Mouse (Mus musculus) hindbrain, embryonic 16.5 days (tissue): ENCODE results near the gene Brcc3. TPM values are rescaled to one million over a fixed set of nuclear protein-coding genes. Genes with fewer than 3 reads are reported as not detected.

ENCODE experiments used
- ATAC-seq: fragments of 200-750 bp; cut with Nextera tagmentation; 2 replicates; pipeline ENCODE4 v1.8.0; 2017; ENCODE audit warnings: moderate TSS enrichment, moderate library complexity
- H3K27ac ChIP-seq: fragments of 300-500 bp; sonication (generic); 2 replicates; pipeline ENCODE4 v1.5.1; 2014; ENCODE audit warnings: low read depth, mild to moderate bottlenecking, control low read depth, low read length, moderate library complexity
- H3K27me3 ChIP-seq: fragments of 300-500 bp; sonication (generic); replicated peaks from 2 replicates; pipeline ENCODE4 v1.6.1; 2014; ENCODE audit warnings: low read length; ENCODE audit not compliant: control insufficient read depth, insufficient read depth
- H3K36me3 ChIP-seq: fragments of 300-500 bp; sonication (generic); 2 replicates; pipeline ENCODE4 v1.6.1; 2014; ENCODE audit warnings: mild to moderate bottlenecking, low read length, moderate library complexity, mixed read lengths; ENCODE audit not compliant: control insufficient read depth, insufficient read depth
- H3K4me1 ChIP-seq: fragments of 300-500 bp; sonication (generic); 2 replicates; pipeline ENCODE4 v1.6.1; 2014; ENCODE audit warnings: low read depth, low read length; ENCODE audit not compliant: control insufficient read depth, insufficient read depth
- H3K4me2 ChIP-seq: fragments of 300-500 bp; sonication (generic); 2 replicates; pipeline ENCODE4 v1.6.1; 2014; ENCODE audit warnings: mild to moderate bottlenecking, low read length, control low read depth, moderate library complexity
- H3K4me3 ChIP-seq: fragments of 300-500 bp; sonication (generic); 2 replicates; pipeline ENCODE4 v1.5.1; 2014; ENCODE audit warnings: mild to moderate bottlenecking, low read length, control low read depth, moderate library complexity
- H3K9ac ChIP-seq: fragments of 300-500 bp; sonication (generic); 2 replicates; pipeline ENCODE4 v1.6.1; 2014; ENCODE audit warnings: low read depth, mild to moderate bottlenecking, control low read depth, low read length, moderate library complexity
- H3K9me3 ChIP-seq: fragments of 300-500 bp; sonication (generic); 2 replicates; pipeline ENCODE4 v1.6.1; 2014; ENCODE audit warnings: mild to moderate bottlenecking, low read length, moderate library complexity; ENCODE audit not compliant: control insufficient read depth
- WGBS: fragments of 180-500 bp; shearing (Covaris S2); extraction: QIAGEN DNeasy Blood & Tissue Kit; methylation state at CpG from one replicate; pipeline ENCODE4 v1.1.7; 2014; 5-methylcytosine and 5-hydroxymethylcytosine counted together
- polyA plus RNA-seq: library from polyadenylated mRNA; unstranded; fragments of >200 nt; fragmentation: Nextera tagmentation; extraction: Ambion mirVana; gene quantifications from 2 replicates; pipeline ENCODE4 v1.2.1, GENCODE M21; 2015

Brcc3 gene
- polyA plus RNA-seq: 46.5 and 51.7 TPM in 2 replicates

DNA sequence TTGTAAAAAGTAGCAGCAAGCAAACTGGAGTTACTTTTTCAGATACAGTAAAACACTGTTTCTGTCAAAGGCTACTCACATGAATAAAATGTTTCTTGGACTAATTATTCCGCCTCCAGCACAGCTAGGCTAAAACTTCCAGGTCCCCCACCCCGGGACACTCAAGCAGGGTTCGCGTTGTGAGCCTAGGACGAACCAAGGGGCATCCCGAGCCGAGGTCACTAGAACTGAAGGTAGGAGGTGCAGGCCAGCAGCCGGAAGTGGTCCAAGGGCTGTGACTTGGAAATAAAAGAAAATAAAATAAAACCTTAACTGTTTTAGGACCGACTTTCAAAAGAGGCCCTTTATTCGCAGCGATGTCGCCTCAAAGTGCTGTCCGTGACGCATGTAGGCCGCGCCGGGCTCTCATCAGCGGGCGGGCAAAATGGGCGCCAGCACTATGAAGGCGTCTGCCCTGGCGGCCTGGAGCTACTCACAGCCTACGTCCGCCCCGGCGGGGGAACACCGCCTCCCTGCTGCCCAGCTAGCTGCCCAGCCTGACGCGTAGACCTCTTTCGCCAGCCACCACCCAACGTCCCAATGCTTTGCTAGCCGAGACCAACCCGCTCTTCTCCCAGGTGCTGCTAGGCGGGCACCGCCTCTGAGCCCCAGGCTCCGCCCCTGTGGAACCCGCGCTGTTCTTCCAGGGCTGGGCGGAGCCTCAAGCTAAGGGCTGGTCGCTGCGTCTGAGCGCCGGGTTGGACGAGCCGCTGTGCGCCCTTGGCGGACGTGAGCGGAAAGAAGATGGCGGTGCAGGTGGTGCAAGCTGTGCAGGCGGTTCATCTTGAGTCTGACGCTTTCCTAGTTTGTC lies at the start of gene Brcc3, which contains the start of the genes Cmc4 and Mtcp1:
Gene Brcc3, plus strand, starts transcription at position 693 of the 850 bp plus-strand sequence.
Gene Cmc4, minus strand, starts transcription at position 649 of the 850 bp plus-strand sequence.
Gene Mtcp1, minus strand, starts transcription at position 653 of the 850 bp plus-strand sequence.
- peak; percentile 100 for ATAC-seq
- H3K9ac ChIP-seq: peak within 1 kb of the TSS; percentile 70
- H3K27me3 ChIP-seq: no peaks in the 10 kb centered on the region
- peak within 1 kb of the TSS; percentile 52 for H3K4me3 ChIP-seq
- 19% methylated on average over 43 of the region's 52 CpGs for WGBS
- H3K4me1 ChIP-seq: no peaks in the 10 kb centered on the region
- H3K9me3 ChIP-seq: no peaks in the 10 kb centered on the region
- no peaks in the 10 kb centered on the region for H3K36me3 ChIP-seq
- peak within 1 kb of the TSS; percentile 83 for H3K27ac ChIP-seq
- peak within 1 kb of the TSS; percentile 56 for H3K4me2 ChIP-seq

DNA sequence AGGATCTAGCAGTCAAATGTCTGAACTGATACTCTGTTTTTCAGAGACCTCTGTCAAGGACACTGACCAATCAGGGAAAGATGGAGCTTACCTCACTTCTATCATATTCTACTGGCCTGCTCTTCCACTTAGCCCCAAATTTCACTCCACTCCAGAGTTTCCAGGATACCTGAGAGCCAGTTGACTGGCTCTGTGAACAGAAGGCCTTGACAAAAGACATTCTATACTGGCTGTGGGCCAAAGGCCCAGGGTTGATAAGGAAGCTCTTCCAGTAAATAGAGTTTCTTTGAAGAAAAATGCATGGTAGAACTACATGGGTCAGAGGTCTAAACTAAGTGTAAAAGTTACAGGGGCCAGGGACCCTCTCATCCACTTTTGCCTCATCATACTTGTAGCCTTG lies 46.2 kb upstream of the Brcc3 start:
- H3K4me2 ChIP-seq: no peak overlapping the region
- no peaks in the 10 kb centered on the region for H3K4me1 ChIP-seq
- H3K36me3 ChIP-seq: no peaks in the 10 kb centered on the region
- no peak overlapping the region for H3K27ac ChIP-seq
- no peak overlapping the region for H3K4me3 ChIP-seq
- no peaks in the 10 kb centered on the region for H3K9me3 ChIP-seq
- H3K9ac ChIP-seq: no peak overlapping the region
- ATAC-seq: no peak
- H3K27me3 ChIP-seq: no peaks in the 10 kb centered on the region

DNA sequence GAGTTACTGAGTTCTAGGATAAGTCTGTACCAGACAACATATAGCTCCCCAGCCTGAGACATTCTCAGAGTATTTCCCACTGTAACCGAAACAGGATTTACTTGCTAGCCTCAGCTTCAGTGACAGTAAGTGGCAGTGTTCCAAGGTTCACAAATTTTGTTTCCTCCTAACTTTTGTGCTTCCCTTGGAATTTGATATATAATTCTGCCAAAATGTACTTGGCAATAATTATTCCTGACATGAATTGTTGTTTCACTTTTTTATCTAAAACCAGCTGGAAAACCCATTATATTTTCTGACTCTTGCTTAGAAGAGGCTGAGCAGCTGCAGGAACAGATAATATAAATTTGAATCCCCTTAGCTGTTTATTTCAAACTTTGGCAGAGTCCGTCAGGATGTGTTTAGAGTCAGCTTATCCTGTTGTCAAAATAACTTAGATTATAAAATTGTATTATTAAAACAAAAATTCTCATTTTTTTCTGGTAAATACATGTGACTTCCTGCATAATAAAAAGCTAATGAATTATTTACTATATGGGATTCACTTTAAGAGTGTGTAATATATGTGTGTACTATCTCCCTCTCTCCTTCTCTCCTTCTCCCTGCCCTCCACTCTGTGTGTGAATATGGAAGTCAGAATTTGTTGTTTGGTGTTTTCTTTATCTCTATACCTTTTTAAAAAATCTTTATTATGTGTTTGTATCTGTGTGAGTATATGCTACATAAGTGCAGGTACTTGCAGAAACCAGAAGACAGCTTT lies 43.6 kb upstream of the Brcc3 start:
- no peak for ATAC-seq
- 86% methylated on average over 2 of the region's 2 CpGs for WGBS
- no peak overlapping the region for H3K9ac ChIP-seq

DNA sequence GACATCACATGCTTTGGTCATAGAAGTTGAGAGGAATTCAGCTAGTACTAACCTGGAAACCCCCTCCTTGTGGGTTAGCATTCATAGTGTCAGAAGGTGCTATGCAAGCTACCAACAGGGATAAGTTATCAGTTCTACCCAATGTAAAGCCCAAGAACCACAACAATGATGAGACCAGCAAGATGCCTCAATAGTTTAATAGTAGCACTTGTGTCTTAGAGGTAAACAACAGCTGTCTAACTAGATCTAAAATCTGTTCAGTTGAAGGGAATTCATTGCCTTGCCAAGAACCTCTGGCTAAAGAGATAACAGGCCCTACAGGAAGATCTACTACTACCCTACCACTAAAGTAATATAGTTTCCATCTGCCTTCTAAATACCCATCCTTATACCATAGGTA lies 39.6 kb upstream of the Brcc3 start:
- Histone ChIP-seq H3K4me1 (no peaks in the 10 kb centered on the region), H3K9ac (no peak overlapping the region), H3K4me3 (no peak overlapping the region), H3K27ac (no peak overlapping the region), H3K9me3 (no peaks in the 10 kb centered on the region), H3K36me3 (no peaks in the 10 kb centered on the region), H3K4me2 (no peak overlapping the region), H3K27me3 (no peaks in the 10 kb centered on the region)
- no peak for ATAC-seq

More for the DNA sequence above, 43.6 kb upstream of the Brcc3 start:
- Histone ChIP-seq H3K27me3 (no peaks in the 10 kb centered on the region), H3K4me1 (no peaks in the 10 kb centered on the region), H3K36me3 (no peaks in the 10 kb centered on the region), H3K4me3 (no peak overlapping the region), H3K4me2 (no peak overlapping the region), H3K9me3 (no peaks in the 10 kb centered on the region), H3K27ac (no peak overlapping the region)

DNA sequence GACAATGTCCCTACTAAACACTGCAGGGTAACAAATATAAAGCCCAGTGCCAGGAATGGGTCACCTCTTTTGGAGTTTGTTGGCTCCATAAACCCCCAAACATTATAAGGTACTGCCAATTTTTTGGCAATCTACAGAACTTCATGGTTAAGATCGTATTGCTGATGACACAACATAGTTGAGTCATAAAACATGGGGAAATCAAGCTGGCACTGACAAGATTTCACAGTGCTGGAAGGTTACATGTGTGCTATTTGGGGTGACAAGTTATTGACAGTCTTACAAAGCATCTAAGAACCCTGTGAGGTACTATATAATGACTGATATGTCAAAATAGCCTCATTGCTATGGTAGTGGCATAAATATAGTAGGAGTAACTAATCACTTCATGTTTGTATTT lies 35.3 kb upstream of the Brcc3 start:
- no peak overlapping the region for H3K27ac ChIP-seq
- no peak for ATAC-seq
- WGBS: 80% methylated on average over 1 of the region's 1 CpGs
- H3K9ac ChIP-seq: no peak overlapping the region
- no peaks in the 10 kb centered on the region for H3K27me3 ChIP-seq
- H3K9me3 ChIP-seq: no peaks in the 10 kb centered on the region
- no peak overlapping the region; the same call in 1 of the 2 replicates for H3K4me2 ChIP-seq
- no peak overlapping the region for H3K4me3 ChIP-seq
- H3K4me1 ChIP-seq: no peaks in the 10 kb centered on the region
- H3K36me3 ChIP-seq: no peaks in the 10 kb centered on the region

DNA sequence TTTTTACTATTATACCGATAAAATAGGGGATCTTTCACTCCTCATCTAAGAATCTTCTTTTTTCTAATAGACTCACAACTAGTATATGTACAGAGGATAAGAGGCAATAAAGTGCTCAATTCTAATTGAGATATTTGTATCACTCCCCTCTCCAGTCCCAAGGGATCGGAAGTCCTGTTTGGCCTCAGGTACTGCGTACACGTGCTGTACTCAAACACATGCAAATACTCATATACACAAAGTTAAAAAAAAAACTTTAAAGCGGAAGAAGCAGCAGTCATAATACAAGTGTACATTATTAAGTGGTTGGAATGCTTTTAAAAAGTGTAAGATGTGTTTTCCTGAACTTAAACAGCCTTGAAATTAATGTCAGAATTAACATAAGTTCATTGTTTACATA lies 34.7 kb upstream of the Brcc3 start:
- Histone ChIP-seq H3K4me3 (peak overlapping the region; percentile 56), H3K27me3 (no peaks in the 10 kb centered on the region), H3K9ac (no peak overlapping the region), H3K9me3 (no peaks in the 10 kb centered on the region), H3K4me2 (peak overlapping the region; percentile 53), H3K36me3 (no peaks in the 10 kb centered on the region), H3K4me1 (no peaks in the 10 kb centered on the region), H3K27ac (no peak overlapping the region; the same call in 1 of the 2 replicates)
- 67% methylated on average over 5 of the region's 5 CpGs for WGBS
- 0 out of 2 replicates have a peak, but pooled peaks have one; percentile 4 for ATAC-seq

DNA sequence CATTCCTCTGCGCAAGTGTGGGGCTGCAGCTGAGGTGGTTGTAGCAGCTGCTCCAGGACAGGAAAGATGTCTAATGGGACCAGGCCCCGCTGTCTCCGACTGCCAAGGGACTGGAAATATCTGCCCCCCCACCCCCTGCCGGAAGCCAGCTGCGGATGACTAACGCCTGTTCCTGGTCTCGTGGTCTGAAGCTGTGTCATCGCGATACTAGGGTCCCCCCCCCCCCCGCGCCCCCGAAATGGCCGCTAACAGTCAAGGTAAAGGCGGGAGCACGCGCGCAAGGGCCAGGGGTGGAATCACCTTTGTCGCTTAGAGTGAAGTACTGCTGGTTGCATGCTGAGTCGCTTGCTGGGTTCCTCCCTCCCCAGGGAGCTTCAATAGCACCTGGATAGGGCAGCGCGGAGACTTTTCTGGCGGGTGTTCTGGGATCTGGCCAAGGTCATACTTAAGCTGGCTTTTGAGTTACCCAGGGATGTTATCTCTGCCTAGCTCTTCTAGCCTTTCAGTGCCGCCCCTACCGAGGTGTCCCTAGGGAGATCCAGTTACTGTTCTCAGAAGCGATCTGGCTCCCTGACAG lies 34.1 kb upstream of the Brcc3 start, which contains the start of the genes Fundc2 and F8:
Gene Fundc2, plus strand, starts transcription at position 205 of the 577 bp plus-strand sequence.
Gene F8, minus strand, starts transcription at position 421 of the 577 bp plus-strand sequence.
- Histone ChIP-seq H3K27me3 (no peaks in the 10 kb centered on the region), H3K27ac (peak within 1 kb of the TSS; percentile 72; the same call in 1 of the 2 replicates), H3K36me3 (no peaks in the 10 kb centered on the region), H3K9ac (peak within 1 kb of the TSS; percentile 71), H3K4me2 (peak within 1 kb of the TSS; percentile 53), H3K4me3 (peak within 1 kb of the TSS; percentile 56), H3K4me1 (no peaks in the 10 kb centered on the region), H3K9me3 (no peaks in the 10 kb centered on the region)
- peak; percentile 99 for ATAC-seq
- WGBS: 14% methylated on average over 15 of the region's 25 CpGs

DNA sequence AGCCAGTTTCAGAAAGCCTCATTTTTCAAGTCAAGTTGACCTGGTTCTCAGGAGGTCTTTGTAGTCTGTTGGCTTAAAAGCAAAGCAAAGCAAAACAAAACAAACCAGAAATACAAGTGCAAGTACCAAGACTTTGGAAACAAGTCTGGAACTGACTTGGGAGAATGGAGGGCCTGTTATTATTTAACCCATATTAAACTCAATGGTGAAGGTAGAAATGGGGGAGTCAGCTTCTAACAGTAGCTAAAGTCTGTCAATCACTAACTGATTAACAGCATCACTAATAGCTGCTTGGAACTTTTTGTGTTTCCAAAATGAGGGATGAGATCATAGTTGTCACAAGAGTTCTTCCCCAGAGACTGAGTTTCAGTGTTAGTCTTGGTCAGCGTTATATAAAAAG lies 17.0 kb upstream of the Brcc3 start:
- 90% methylated on average over 1 of the region's 1 CpGs for WGBS
- Histone ChIP-seq H3K4me3 (no peak overlapping the region), H3K9ac (no peak overlapping the region), H3K9me3 (no peaks in the 10 kb centered on the region), H3K27me3 (no peaks in the 10 kb centered on the region), H3K4me2 (no peak overlapping the region), H3K36me3 (no peaks in the 10 kb centered on the region), H3K4me1 (no peaks in the 10 kb centered on the region), H3K27ac (no peak overlapping the region)
- ATAC-seq: no peak
